Mouse (Mus musculus) fat pad, adult 2 months (tissue): ENCODE data around the gene Fam189b.
"Not testable (repeated sequence)": the region's sequence is repeated elsewhere in the genome, so short reads cannot be mapped to it uniquely, and the experiment has no call there.

Source experiments
- DNase-seq: peaks from one replicate; pipeline ENCODE4 v3.0.0-alpha.2; 2011; ENCODE audit warnings: low read depth, low spot score; ENCODE audit errors: extremely low read depth

The Fam189b gene

GRCm38 (mm10) chr3:89183058-89183958 is at the start of gene Fam189b:
Fam189b (plus strand) TSS chr3:89183143.
- no peak for DNase-seq

GRCm38 (mm10) chr3:89133752-89134151 is 49.2 kb upstream of the Fam189b start:
- DNase-seq, result no peak

- no peak for DNase-seq
Measured at GRCm38 (mm10) chr3:89135958-89136357, 47.0 kb upstream of the Fam189b start, which contains the start of gene Pklr. Pklr (plus strand) TSS chr3:89136142.

GRCm38 (mm10) chr3:89136365-89136764 is 46.6 kb upstream of the Fam189b start:
- DNase-seq, result no peak

GRCm38 (mm10) chr3:89144821-89145220 is 38.1 kb upstream of the Fam189b start:
- no peak for DNase-seq

GRCm38 (mm10) chr3:89145566-89145965 is 37.4 kb upstream of the Fam189b start:
- DNase-seq, result no peak

GRCm38 (mm10) chr3:89147101-89147978 is 35.6 kb upstream of the Fam189b start:
- DNase-seq, result no peak

GRCm38 (mm10) chr3:89147979-89148311 is 35.0 kb upstream of the Fam189b start:
- DNase-seq, result no peak

- DNase-seq, result no peak
Measured at GRCm38 (mm10) chr3:89148567-89148966, 34.4 kb upstream of the Fam189b start.

- DNase-seq, result no peak
Measured at GRCm38 (mm10) chr3:89152084-89152835, 30.7 kb upstream of the Fam189b start.

GRCm38 (mm10) chr3:89156951-89157350 is 26.0 kb upstream of the Fam189b start:
- no peak for DNase-seq

GRCm38 (mm10) chr3:89158651-89159050 is 24.3 kb upstream of the Fam189b start:
- no peak for DNase-seq

GRCm38 (mm10) chr3:89159211-89159610 is 23.7 kb upstream of the Fam189b start:
- no peak for DNase-seq

- DNase-seq, result no peak
Measured at GRCm38 (mm10) chr3:89159616-89160344, 23.2 kb upstream of the Fam189b start, which contains the start of gene Hcn3. Hcn3 (minus strand) TSS chr3:89160196.

- not testable (repeated sequence) for DNase-seq
Measured at GRCm38 (mm10) chr3:89161207-89161606, 21.7 kb upstream of the Fam189b start.

- DNase-seq, result no peak
Measured at GRCm38 (mm10) chr3:89161786-89162185, 21.2 kb upstream of the Fam189b start.

GRCm38 (mm10) chr3:89163123-89163522 is 19.8 kb upstream of the Fam189b start:
- DNase-seq, result no peak

GRCm38 (mm10) chr3:89163643-89164245 is 19.2 kb upstream of the Fam189b start:
- DNase-seq, result no peak

GRCm38 (mm10) chr3:89164506-89165267 is 18.3 kb upstream of the Fam189b start, which contains the start of gene Clk2:
Clk2 (plus strand) TSS chr3:89164795.
- no peak for DNase-seq
